Mouse (Mus musculus) thymus, adult 2 months (tissue): ENCODE measurements at regions not wholly inside any gene's neighbourhood (a gene's known extent, or its start where the extent isn't known, plus 50 kb on each side); places are given as distances from the start of the nearest gene placed in this dataset.

Source experiments
- CTCF ChIP-seq: fragments of 200-500 bp; IDR thresholded peaks from 2 replicates; pipeline ENCODE4 v1.5.1; 2012; ENCODE audit warnings: mild to moderate bottlenecking, control low read depth, low read length, moderate library complexity, borderline replicate concordance; ENCODE audit not compliant: control insufficient read depth, poor library complexity, insufficient read depth; ENCODE audit errors: extremely low read depth
- POLR2A ChIP-seq: fragments of 200-500 bp; IDR thresholded peaks from 2 replicates; pipeline ENCODE4 v1.6.1; 2012; ENCODE audit warnings: mild to moderate bottlenecking, low read length, control low read depth, moderate library complexity; ENCODE audit not compliant: control insufficient read depth, poor library complexity, insufficient read depth; ENCODE audit errors: extremely low read depth

GRCm38 (mm10) chr6:147832521-147832920, 214.5 kb upstream of the Far2 start:
- no peak for TF ChIP-seq CTCF
- no peak for TF ChIP-seq POLR2A
